ENCODE assay signal across 15 mouse cellular contexts in the genomic region with DNA sequence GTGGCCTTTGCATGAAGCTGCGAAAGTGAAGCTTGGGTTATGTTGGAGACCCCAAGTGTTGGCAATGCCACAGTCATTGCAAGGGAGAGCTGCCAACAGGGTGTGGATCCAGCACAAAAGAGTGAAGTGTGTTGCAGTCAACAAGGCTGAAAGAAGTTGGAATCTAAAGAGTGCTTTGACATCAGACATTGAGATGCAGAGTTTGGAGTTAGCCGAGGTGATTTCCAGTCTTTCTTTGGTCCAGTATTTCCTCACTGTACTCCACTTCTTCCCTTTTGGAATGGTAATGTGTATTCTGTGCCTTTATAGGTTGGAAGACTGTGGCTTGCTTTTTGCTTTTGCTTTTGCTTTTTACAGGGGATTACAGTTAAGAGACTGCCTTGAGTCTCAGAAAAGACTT.
"Had no signal": no experiment of that assay in that cellular context is flagged by ENCODE, and none has a peak within 500 bp of the region (broad histone marks: within the 10 kb centered on the region; RNA-seq: fewer than 3 reads in every experiment).

No protein-coding gene starts in this region.

- ATAC-seq: midbrain, embryonic 16.5 days had no signal

- H3K4me3 ChIP-seq: lung, embryonic 15.5 days; midbrain, embryonic 10.5 days; midbrain, embryonic 12.5 days; neural tube, embryonic 12.5 days; stomach, embryonic 15.5 days had no signal

- H3K27me3 ChIP-seq: lung, embryonic 15.5 days; midbrain, embryonic 12.5 days; neural tube, embryonic 12.5 days; stomach, embryonic 15.5 days had no signal

- H3K9ac ChIP-seq: lung, embryonic 15.5 days; midbrain, embryonic 12.5 days; neural tube, embryonic 12.5 days; stomach, embryonic 15.5 days had no signal

- H3K4me2 ChIP-seq: lung, embryonic 15.5 days; midbrain, embryonic 12.5 days; neural tube, embryonic 12.5 days; stomach, embryonic 15.5 days had no signal

- H3K27ac ChIP-seq: lung, embryonic 15.5 days; midbrain, embryonic 10.5 days; midbrain, embryonic 12.5 days; neural tube, embryonic 12.5 days; stomach, embryonic 15.5 days; stomach, postnatal 0 days had no signal

- DNase-seq: lung, adult 2 months; lung, postnatal 10 days; lung, postnatal 4 days; midbrain, embryonic 14.5 days; right cerebral cortex, postnatal 14 days; thymus, adult 2 months; thymus, postnatal 25 days; thymus, postnatal 4 days had no signal

- H3K4me1 ChIP-seq: lung, embryonic 15.5 days; midbrain, embryonic 10.5 days; midbrain, embryonic 12.5 days; neural tube, embryonic 12.5 days; stomach, embryonic 15.5 days had no signal

- H3K36me3 ChIP-seq: lung, embryonic 15.5 days; midbrain, embryonic 10.5 days; midbrain, embryonic 12.5 days; neural tube, embryonic 12.5 days; stomach, embryonic 15.5 days had no signal

- H3K9me3 ChIP-seq: lung, embryonic 15.5 days; midbrain, embryonic 10.5 days; midbrain, embryonic 12.5 days; neural tube, embryonic 12.5 days; stomach, embryonic 15.5 days had no signal
